Mouse (Mus musculus): Measurements from ENCODE around the gene Gnpnat1.
"Not testable (repeated sequence)": the region's sequence is repeated elsewhere in the genome, so short reads cannot be mapped to it uniquely, and the experiment has no call there.

Gnpnat1 gene

GRCm38 (mm10) chr14:45404813-45405212 is at the start of gene Gnpnat1:
TSS of gene Gnpnat1 (minus strand) at chr14:45404913.
- H3K27me3 ChIP-seq (ENCODE audit: control insufficient read depth, insufficient read depth, low read length, poor library complexity, severe bottlenecking); DNase-seq (ENCODE audit: low read depth, low spot score); H3K36me3 ChIP-seq (ENCODE audit: control insufficient read depth, insufficient read depth, low read length, poor library complexity, severe bottlenecking): not testable (repeated sequence)

- H3K36me3 ChIP-seq (ENCODE audit: control insufficient read depth, insufficient read depth, low read length, poor library complexity, severe bottlenecking): no peaks in the 10 kb centered on the region
- no peak for DNase-seq (ENCODE audit: low read depth, low spot score)
Measured at GRCm38 (mm10) chr14:45453538-45454233, 49.0 kb upstream of the Gnpnat1 start.

GRCm38 (mm10) chr14:45452861-45453512 is 48.3 kb upstream of the Gnpnat1 start:
- Histone ChIP-seq H3K36me3 (ENCODE audit: control insufficient read depth, insufficient read depth, low read length, poor library complexity, severe bottlenecking) (no peaks in the 10 kb centered on the region), H3K27me3 (ENCODE audit: control insufficient read depth, insufficient read depth, low read length, poor library complexity, severe bottlenecking) (no peaks in the 10 kb centered on the region)
- no peak for DNase-seq (ENCODE audit: low read depth, low spot score)

More at GRCm38 (mm10) chr14:45453538-45454233, 49.0 kb upstream of the Gnpnat1 start:
- no peaks in the 10 kb centered on the region for H3K27me3 ChIP-seq (ENCODE audit: control insufficient read depth, insufficient read depth, low read length, poor library complexity, severe bottlenecking)

GRCm38 (mm10) chr14:45452148-45452547 is 47.4 kb upstream of the Gnpnat1 start:
- no peaks in the 10 kb centered on the region for H3K27me3 ChIP-seq (ENCODE audit: control insufficient read depth, insufficient read depth, low read length, poor library complexity, severe bottlenecking)
- no peak for DNase-seq (ENCODE audit: low read depth, low spot score)

GRCm38 (mm10) chr14:45451090-45451489 is 46.4 kb upstream of the Gnpnat1 start:
- H3K36me3 ChIP-seq (ENCODE audit: control insufficient read depth, insufficient read depth, low read length, poor library complexity, severe bottlenecking): no peaks in the 10 kb centered on the region
- H3K27me3 ChIP-seq (ENCODE audit: control insufficient read depth, insufficient read depth, low read length, poor library complexity, severe bottlenecking): no peaks in the 10 kb centered on the region
- no peak for DNase-seq (ENCODE audit: low read depth, low spot score)

More at GRCm38 (mm10) chr14:45452148-45452547, 47.4 kb upstream of the Gnpnat1 start:
- no peaks in the 10 kb centered on the region for H3K36me3 ChIP-seq (ENCODE audit: control insufficient read depth, insufficient read depth, low read length, poor library complexity, severe bottlenecking)

GRCm38 (mm10) chr14:45446777-45447176 is 42.1 kb upstream of the Gnpnat1 start:
- no peaks in the 10 kb centered on the region for H3K27me3 ChIP-seq (ENCODE audit: control insufficient read depth, insufficient read depth, low read length, poor library complexity, severe bottlenecking)
- H3K36me3 ChIP-seq (ENCODE audit: control insufficient read depth, insufficient read depth, low read length, poor library complexity, severe bottlenecking): no peaks in the 10 kb centered on the region
- no peak for DNase-seq (ENCODE audit: low read depth, low spot score)

- no peak for DNase-seq (ENCODE audit: low read depth, low spot score)
- no peaks in the 10 kb centered on the region for H3K36me3 ChIP-seq (ENCODE audit: control insufficient read depth, insufficient read depth, low read length, poor library complexity, severe bottlenecking)
- H3K27me3 ChIP-seq (ENCODE audit: control insufficient read depth, insufficient read depth, low read length, poor library complexity, severe bottlenecking): no peaks in the 10 kb centered on the region
Measured at GRCm38 (mm10) chr14:45445445-45445844, 40.7 kb upstream of the Gnpnat1 start.

GRCm38 (mm10) chr14:45444870-45445269 is 40.2 kb upstream of the Gnpnat1 start:
- no peaks in the 10 kb centered on the region for H3K27me3 ChIP-seq (ENCODE audit: control insufficient read depth, insufficient read depth, low read length, poor library complexity, severe bottlenecking)

GRCm38 (mm10) chr14:45442781-45443560 is 38.3 kb upstream of the Gnpnat1 start:
- no peak for DNase-seq (ENCODE audit: low read depth, low spot score)
- Histone ChIP-seq H3K27me3 (ENCODE audit: control insufficient read depth, insufficient read depth, low read length, poor library complexity, severe bottlenecking) (no peaks in the 10 kb centered on the region), H3K36me3 (ENCODE audit: control insufficient read depth, insufficient read depth, low read length, poor library complexity, severe bottlenecking) (no peaks in the 10 kb centered on the region)

More at GRCm38 (mm10) chr14:45444870-45445269, 40.2 kb upstream of the Gnpnat1 start:
- DNase-seq (ENCODE audit: low read depth, low spot score): no peak
- no peaks in the 10 kb centered on the region for H3K36me3 ChIP-seq (ENCODE audit: control insufficient read depth, insufficient read depth, low read length, poor library complexity, severe bottlenecking)

GRCm38 (mm10) chr14:45441291-45441690 is 36.6 kb upstream of the Gnpnat1 start:
- no peaks in the 10 kb centered on the region for H3K36me3 ChIP-seq (ENCODE audit: control insufficient read depth, insufficient read depth, low read length, poor library complexity, severe bottlenecking)
- no peak for DNase-seq (ENCODE audit: low read depth, low spot score)
- H3K27me3 ChIP-seq (ENCODE audit: control insufficient read depth, insufficient read depth, low read length, poor library complexity, severe bottlenecking): no peaks in the 10 kb centered on the region

- Histone ChIP-seq H3K27me3 (ENCODE audit: control insufficient read depth, insufficient read depth, low read length, poor library complexity, severe bottlenecking) (no peaks in the 10 kb centered on the region), H3K36me3 (ENCODE audit: control insufficient read depth, insufficient read depth, low read length, poor library complexity, severe bottlenecking) (no peaks in the 10 kb centered on the region)
- no peak for DNase-seq (ENCODE audit: low read depth, low spot score)
Measured at GRCm38 (mm10) chr14:45439387-45439786, 34.7 kb upstream of the Gnpnat1 start.

- Histone ChIP-seq H3K27me3 (ENCODE audit: control insufficient read depth, insufficient read depth, low read length, poor library complexity, severe bottlenecking) (no peaks in the 10 kb centered on the region), H3K36me3 (ENCODE audit: control insufficient read depth, insufficient read depth, low read length, poor library complexity, severe bottlenecking) (no peaks in the 10 kb centered on the region)
- DNase-seq (ENCODE audit: low read depth, low spot score): no peak
Measured at GRCm38 (mm10) chr14:45438931-45439275, 34.2 kb upstream of the Gnpnat1 start.

GRCm38 (mm10) chr14:45438250-45438930 is 33.7 kb upstream of the Gnpnat1 start:
- no peaks in the 10 kb centered on the region for H3K27me3 ChIP-seq (ENCODE audit: control insufficient read depth, insufficient read depth, low read length, poor library complexity, severe bottlenecking)
- H3K36me3 ChIP-seq (ENCODE audit: control insufficient read depth, insufficient read depth, low read length, poor library complexity, severe bottlenecking): no peaks in the 10 kb centered on the region
- DNase-seq (ENCODE audit: low read depth, low spot score): no peak

- DNase-seq (ENCODE audit: low read depth, low spot score): no peak
- Histone ChIP-seq H3K36me3 (ENCODE audit: control insufficient read depth, insufficient read depth, low read length, poor library complexity, severe bottlenecking) (no peaks in the 10 kb centered on the region), H3K27me3 (ENCODE audit: control insufficient read depth, insufficient read depth, low read length, poor library complexity, severe bottlenecking) (no peaks in the 10 kb centered on the region)
Measured at GRCm38 (mm10) chr14:45434220-45434619, 29.5 kb upstream of the Gnpnat1 start.
